Mouse (Mus musculus): ENCODE measurements at regions not wholly inside any gene's neighbourhood (a gene's known extent, or its start where the extent isn't known, plus 50 kb on each side); places are given as distances from the start of the nearest gene placed in this dataset.

- Histone ChIP-seq H3K4me1 (peaks cover 41% of the 10 kb centered on the region), H3K27me3 (no peaks in the 10 kb centered on the region; the same call in 1 of the 2 replicates), H3K4me3 (no peak overlapping the region), H3K36me3 (no peaks in the 10 kb centered on the region), H3K27ac (replicated peaks) (peak overlapping the region; percentile 25; the same call in 1 of the 2 replicates), H3K4me2 (replicated peaks) (0 out of 2 replicates have a peak overlapping the region, but pooled peaks have one; percentile 3), H3K9ac (replicated peaks) (no peak overlapping the region), H3K9me3 (no peaks in the 10 kb centered on the region)
- 6% methylated on average over 8 of the region's 8 CpGs for WGBS
- 0 out of 2 replicates have a peak, but pooled peaks have one; percentile 27 for ATAC-seq (ENCODE audit: low FRiP score, low read depth)
Observed at GRCm38 (mm10) chr15:86921401-86921800, 622.7 kb upstream of the Fam19a5 start.

GRCm38 (mm10) chr15:86925081-86925749 is 618.9 kb upstream of the Fam19a5 start:
- Histone ChIP-seq H3K36me3 (no peaks in the 10 kb centered on the region), H3K9me3 (no peaks in the 10 kb centered on the region), H3K4me1 (peaks cover 30% of the 10 kb centered on the region), H3K4me3 (no peak overlapping the region), H3K9ac (replicated peaks) (no peak overlapping the region), H3K27me3 (no peaks in the 10 kb centered on the region; the same call in 1 of the 2 replicates), H3K4me2 (replicated peaks) (peak overlapping the region; percentile 31), H3K27ac (replicated peaks) (no peak overlapping the region)
- no peak for ATAC-seq (ENCODE audit: low FRiP score, low read depth)
- WGBS: 11% methylated on average over 17 of the region's 17 CpGs

- no peak overlapping the region for H3K9ac ChIP-seq (replicated peaks)
- H3K9me3 ChIP-seq: no peaks in the 10 kb centered on the region
- no peaks in the 10 kb centered on the region for H3K36me3 ChIP-seq
- WGBS: 52% methylated on average over 15 of the region's 15 CpGs
- H3K4me3 ChIP-seq: no peak overlapping the region
- no peaks in the 10 kb centered on the region for H3K4me1 ChIP-seq
- no peak overlapping the region for H3K4me2 ChIP-seq (replicated peaks)
- ATAC-seq (ENCODE audit: low FRiP score, low read depth): no peak
- no peak overlapping the region for H3K27ac ChIP-seq (replicated peaks)
- no peaks in the 10 kb centered on the region for H3K27me3 ChIP-seq
Observed at GRCm38 (mm10) chr15:86932345-86933075, 611.6 kb upstream of the Fam19a5 start.

- ATAC-seq (ENCODE audit: low FRiP score, low read depth): no peak
- no peak overlapping the region for H3K4me3 ChIP-seq
- H3K4me2 ChIP-seq (replicated peaks): no peak overlapping the region
- no peak overlapping the region for H3K27ac ChIP-seq (replicated peaks)
- no peaks in the 10 kb centered on the region for H3K27me3 ChIP-seq
- 85% methylated on average over 3 of the region's 3 CpGs for WGBS
- no peaks in the 10 kb centered on the region for H3K4me1 ChIP-seq
- H3K9ac ChIP-seq (replicated peaks): no peak overlapping the region
- H3K36me3 ChIP-seq: no peaks in the 10 kb centered on the region
- no peaks in the 10 kb centered on the region for H3K9me3 ChIP-seq
Observed at GRCm38 (mm10) chr15:86937364-86937763, 606.7 kb upstream of the Fam19a5 start.

- Histone ChIP-seq H3K4me1 (no peaks in the 10 kb centered on the region), H3K36me3 (no peaks in the 10 kb centered on the region), H3K4me3 (no peak overlapping the region), H3K9me3 (no peaks in the 10 kb centered on the region), H3K27ac (replicated peaks) (no peak overlapping the region), H3K27me3 (no peaks in the 10 kb centered on the region; the same call in 1 of the 2 replicates), H3K4me2 (replicated peaks) (no peak overlapping the region), H3K9ac (replicated peaks) (no peak overlapping the region)
- ATAC-seq (ENCODE audit: low FRiP score, low read depth): no peak
- 83% methylated on average over 7 of the region's 7 CpGs for WGBS
Observed at GRCm38 (mm10) chr15:86944529-86944928, 599.6 kb upstream of the Fam19a5 start.

- Histone ChIP-seq H3K4me1 (no peaks in the 10 kb centered on the region), H3K36me3 (no peaks in the 10 kb centered on the region), H3K9ac (replicated peaks) (no peak overlapping the region), H3K27ac (replicated peaks) (no peak overlapping the region), H3K4me2 (replicated peaks) (no peak overlapping the region), H3K9me3 (no peaks in the 10 kb centered on the region), H3K27me3 (no peaks in the 10 kb centered on the region; the same call in 1 of the 2 replicates), H3K4me3 (no peak overlapping the region)
- 70% methylated on average over 5 of the region's 5 CpGs for WGBS
- ATAC-seq (ENCODE audit: low FRiP score, low read depth): no peak
Observed at GRCm38 (mm10) chr15:86952593-86952992, 591.5 kb upstream of the Fam19a5 start.

- Histone ChIP-seq H3K4me3 (no peak overlapping the region), H3K27me3 (no peaks in the 10 kb centered on the region), H3K27ac (replicated peaks) (no peak overlapping the region), H3K9me3 (no peaks in the 10 kb centered on the region), H3K4me2 (replicated peaks) (no peak overlapping the region), H3K4me1 (no peaks in the 10 kb centered on the region), H3K9ac (replicated peaks) (no peak overlapping the region), H3K36me3 (no peaks in the 10 kb centered on the region)
- no peak for ATAC-seq (ENCODE audit: low FRiP score, low read depth)
- WGBS: 87% methylated on average over 8 of the region's 8 CpGs
Observed at GRCm38 (mm10) chr15:86957872-86958271, 586.2 kb upstream of the Fam19a5 start.

- no peaks in the 10 kb centered on the region for H3K36me3 ChIP-seq
- 88% methylated on average over 2 of the region's 2 CpGs for WGBS
- no peak overlapping the region for H3K9ac ChIP-seq (replicated peaks)
- H3K27me3 ChIP-seq: no peaks in the 10 kb centered on the region
- H3K9me3 ChIP-seq: no peaks in the 10 kb centered on the region
- no peaks in the 10 kb centered on the region for H3K4me1 ChIP-seq
- H3K4me2 ChIP-seq (replicated peaks): no peak overlapping the region
- no peak overlapping the region for H3K27ac ChIP-seq (replicated peaks)
- no peak overlapping the region for H3K4me3 ChIP-seq
- ATAC-seq (ENCODE audit: low FRiP score, low read depth): no peak
Observed at GRCm38 (mm10) chr15:86962921-86963320, 581.2 kb upstream of the Fam19a5 start.

- Histone ChIP-seq H3K9ac (replicated peaks) (no peak overlapping the region), H3K27ac (replicated peaks) (no peak overlapping the region), H3K4me3 (no peak overlapping the region), H3K4me1 (no peaks in the 10 kb centered on the region), H3K27me3 (no peaks in the 10 kb centered on the region), H3K36me3 (no peaks in the 10 kb centered on the region), H3K9me3 (no peaks in the 10 kb centered on the region), H3K4me2 (replicated peaks) (no peak overlapping the region)
- WGBS: 28% methylated on average over 3 of the region's 3 CpGs
- ATAC-seq (ENCODE audit: low FRiP score, low read depth): no peak
Observed at GRCm38 (mm10) chr15:86963486-86963885, 580.6 kb upstream of the Fam19a5 start.

- no peak overlapping the region for H3K4me3 ChIP-seq
- no peaks in the 10 kb centered on the region for H3K9me3 ChIP-seq
- H3K27ac ChIP-seq (replicated peaks): no peak overlapping the region
- H3K4me2 ChIP-seq (replicated peaks): no peak overlapping the region
- 86% methylated on average over 2 of the region's 2 CpGs for WGBS
- no peaks in the 10 kb centered on the region for H3K4me1 ChIP-seq
- no peak overlapping the region for H3K9ac ChIP-seq (replicated peaks)
- ATAC-seq (ENCODE audit: low FRiP score, low read depth): no peak
- no peaks in the 10 kb centered on the region for H3K27me3 ChIP-seq
- no peaks in the 10 kb centered on the region for H3K36me3 ChIP-seq
Observed at GRCm38 (mm10) chr15:86971436-86971835, 572.7 kb upstream of the Fam19a5 start.

GRCm38 (mm10) chr15:86996196-86996595 is 547.9 kb upstream of the Fam19a5 start:
- H3K36me3 ChIP-seq: no peaks in the 10 kb centered on the region
- no peaks in the 10 kb centered on the region for H3K27me3 ChIP-seq
- H3K4me3 ChIP-seq: no peak overlapping the region
- 89% methylated on average over 6 of the region's 6 CpGs for WGBS
- H3K27ac ChIP-seq (replicated peaks): no peak overlapping the region
- no peak for ATAC-seq (ENCODE audit: low FRiP score, low read depth)
- H3K4me2 ChIP-seq (replicated peaks): no peak overlapping the region
- no peak overlapping the region for H3K9ac ChIP-seq (replicated peaks)
- H3K9me3 ChIP-seq: no peaks in the 10 kb centered on the region
- no peaks in the 10 kb centered on the region for H3K4me1 ChIP-seq

GRCm38 (mm10) chr15:87018978-87019377 is 525.1 kb upstream of the Fam19a5 start:
- Histone ChIP-seq H3K9me3 (no peaks in the 10 kb centered on the region), H3K4me1 (no peaks in the 10 kb centered on the region), H3K36me3 (no peaks in the 10 kb centered on the region), H3K27me3 (no peaks in the 10 kb centered on the region), H3K4me2 (replicated peaks) (no peak overlapping the region), H3K9ac (replicated peaks) (no peak overlapping the region), H3K27ac (replicated peaks) (no peak overlapping the region), H3K4me3 (no peak overlapping the region)
- 77% methylated on average over 8 of the region's 8 CpGs for WGBS
- no peak for ATAC-seq (ENCODE audit: low FRiP score, low read depth)

Data from midbrain, embryonic 12.5 days (tissue).